In the genomic region with DNA sequence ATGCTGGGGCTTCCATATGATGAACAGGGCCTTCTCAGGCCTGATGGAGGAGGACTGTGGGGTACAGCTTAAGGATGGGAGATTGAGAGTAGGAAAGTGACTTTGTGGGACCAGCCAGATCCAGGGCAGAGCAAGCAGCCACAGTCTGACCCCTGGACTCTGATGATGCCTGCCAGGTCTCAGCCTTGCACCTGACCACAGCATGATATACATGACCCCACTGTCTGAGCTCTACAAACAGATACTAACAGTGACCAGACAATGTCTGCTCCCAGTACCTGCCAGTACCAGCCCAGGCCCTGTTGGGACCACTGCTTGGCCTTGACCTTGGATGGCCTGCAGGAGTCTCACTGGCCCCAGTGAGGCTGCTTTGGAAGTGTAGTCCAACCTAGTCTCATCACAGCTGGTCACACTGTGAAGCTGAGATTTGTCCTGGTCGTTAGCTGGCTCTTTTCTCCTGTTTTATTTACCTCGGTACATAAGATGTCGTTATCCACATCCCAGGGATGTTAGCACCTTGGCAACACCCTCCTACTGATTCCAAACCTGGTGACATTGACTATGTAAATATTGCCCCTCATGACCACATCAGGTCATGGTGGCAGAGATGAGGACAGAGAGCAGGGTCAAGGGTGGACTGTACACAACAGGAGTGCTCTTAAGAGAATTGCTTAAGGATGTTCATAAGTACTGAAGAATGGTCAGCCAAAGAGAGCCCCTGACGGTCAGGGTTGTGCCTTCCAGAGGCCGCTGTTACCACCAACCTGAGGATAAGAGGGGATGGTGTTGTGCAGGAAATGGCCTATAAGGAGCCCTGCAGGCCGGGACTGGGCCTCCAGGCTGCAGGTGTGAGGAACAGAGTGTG, we compare ENCODE assay signal across 20 mouse cellular contexts.
"Had no signal": no experiment of that assay in that cellular context is flagged by ENCODE, and none has a peak within 500 bp of the region (broad histone marks: within the 10 kb centered on the region; RNA-seq: fewer than 3 reads in every experiment).

No protein-coding gene starts in this region.

- H3K9ac ChIP-seq: intestine, embryonic 15.5 days; kidney, embryonic 15.5 days; lung, embryonic 14.5 days; midbrain, embryonic 13.5 days; neural tube, embryonic 13.5 days; stomach, embryonic 15.5 days had no signal

- H3K4me2 ChIP-seq: intestine, embryonic 15.5 days; kidney, embryonic 15.5 days; lung, embryonic 14.5 days; midbrain, embryonic 13.5 days; neural tube, embryonic 13.5 days; stomach, embryonic 15.5 days had no signal

- H3K4me1 ChIP-seq: intestine, embryonic 15.5 days; stomach, embryonic 15.5 days had no signal

- ATAC-seq: intestine, embryonic 15.5 days; midbrain, embryonic 13.5 days; midbrain, embryonic 16.5 days had no signal

- H3K9me3 ChIP-seq: intestine, embryonic 15.5 days; kidney, embryonic 15.5 days; megakaryocyte, embryonic 14.5 days; midbrain, embryonic 10.5 days; midbrain, embryonic 13.5 days; neural tube, embryonic 13.5 days; stomach, embryonic 15.5 days had no signal

- H3K27ac ChIP-seq: intestine, embryonic 15.5 days; kidney, embryonic 15.5 days; left cerebral cortex, adult 2 months; midbrain, embryonic 10.5 days; midbrain, embryonic 13.5 days; neural tube, embryonic 13.5 days; stomach, embryonic 15.5 days had no signal

- DNase-seq: kidney, adult 11 months; kidney, adult 8-10 months; kidney, postnatal 10 days; kidney, postnatal 36 days; layer of hippocampus, postnatal 36 days; lung, embryonic 14.5 days; retina, postnatal 1 day; right cerebral cortex, postnatal 25 days; spleen, adult 18-20 months; thymus, postnatal 25 days had no signal

- H3K36me3 ChIP-seq: intestine, embryonic 15.5 days; kidney, embryonic 15.5 days; midbrain, embryonic 10.5 days; midbrain, embryonic 13.5 days; neural tube, embryonic 13.5 days; stomach, embryonic 15.5 days had no signal

- H3K4me3 ChIP-seq: intestine, embryonic 15.5 days; kidney, embryonic 15.5 days; left cerebral cortex, adult 2 months; megakaryocyte, embryonic 14.5 days; midbrain, embryonic 10.5 days; midbrain, embryonic 13.5 days; myocyte; neural tube, embryonic 13.5 days; stomach, embryonic 15.5 days had no signal

- H3K27me3 ChIP-seq: intestine, embryonic 15.5 days; kidney, embryonic 15.5 days; midbrain, embryonic 13.5 days; neural tube, embryonic 13.5 days; stomach, embryonic 15.5 days had no signal
